Mouse (Mus musculus): Measurements from ENCODE around the gene Armh3.
"Not testable (repeated sequence)": the region's sequence is repeated elsewhere in the genome, so short reads cannot be mapped to it uniquely, and the experiment has no call there.

Gene Armh3

DNA sequence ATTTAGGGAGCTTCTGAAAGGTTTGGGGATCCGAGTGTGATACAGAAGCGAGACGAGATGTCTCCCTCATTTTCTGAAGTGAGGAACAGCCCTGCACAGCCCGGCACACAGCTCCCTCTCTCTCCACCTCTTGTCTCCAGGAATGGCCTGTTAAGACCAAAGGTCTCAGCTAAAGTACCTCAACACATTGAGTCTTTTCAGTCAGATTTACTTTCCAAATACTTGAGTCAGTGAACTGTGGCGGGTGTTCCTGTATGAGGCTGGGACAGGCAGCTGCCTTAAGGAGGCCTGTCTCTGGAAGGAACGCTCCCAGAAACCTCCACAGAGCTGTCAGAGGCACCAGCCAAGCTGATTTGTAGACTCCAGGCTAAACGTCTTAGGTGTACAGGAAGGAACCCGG lies 181.6 kb downstream of the Armh3 start:
- DNase-seq (ENCODE audit: low spot score): no peak

DNA sequence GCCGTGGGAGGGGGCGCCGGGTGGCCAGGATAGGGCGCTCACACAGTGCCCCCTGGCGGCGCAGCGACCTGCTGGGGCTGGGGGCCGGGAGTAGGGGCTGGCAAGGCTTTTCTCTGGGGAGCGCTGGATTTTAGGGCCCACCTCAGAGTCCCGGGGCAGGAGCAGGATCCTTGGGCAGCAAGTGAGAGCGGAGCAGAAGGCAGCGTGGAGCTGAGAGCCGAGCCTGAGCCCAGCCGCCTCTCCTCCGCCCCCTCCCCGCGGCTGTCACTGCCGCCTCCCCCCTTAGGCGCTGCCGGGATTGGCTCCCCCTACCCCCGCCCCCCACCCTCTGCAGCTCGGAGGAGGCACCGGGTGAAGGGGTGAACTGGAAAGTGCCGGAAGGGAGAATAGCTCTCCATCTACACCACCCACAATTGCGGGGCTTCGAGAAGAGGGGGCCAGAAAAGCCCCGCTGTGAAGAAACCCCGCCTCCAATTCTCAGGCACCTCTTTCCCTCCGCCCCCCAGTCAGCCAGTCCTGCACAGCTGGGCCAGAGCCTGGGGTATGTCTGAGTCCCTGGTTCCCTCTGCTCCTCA lies 182.4 kb downstream of the Armh3 start, which contains the start of gene Kcnip2:
TSS of gene Kcnip2 (minus strand) at position 231 of the 575 bp plus-strand sequence.
- DNase-seq (ENCODE audit: low spot score): peak; percentile 75

DNA sequence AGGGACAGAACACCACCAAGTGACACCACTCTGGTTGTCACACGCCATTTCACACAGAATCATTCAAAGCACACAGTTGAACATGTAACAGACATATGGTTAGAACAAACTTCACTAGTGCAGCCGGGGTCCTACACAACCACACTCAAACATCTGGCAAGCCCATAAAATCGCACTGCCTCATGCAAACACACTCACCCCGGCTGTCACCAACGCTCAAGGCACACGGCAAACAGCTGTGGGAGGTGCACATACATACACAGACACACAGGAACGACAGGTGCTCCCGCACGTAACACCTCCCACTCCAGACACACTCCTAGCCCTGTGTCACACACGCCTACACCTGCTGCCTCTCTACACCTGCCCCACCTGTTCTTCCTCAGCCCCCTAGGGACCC lies 183.1 kb downstream of the Armh3 start:
- no peak for DNase-seq (ENCODE audit: low spot score)

DNA sequence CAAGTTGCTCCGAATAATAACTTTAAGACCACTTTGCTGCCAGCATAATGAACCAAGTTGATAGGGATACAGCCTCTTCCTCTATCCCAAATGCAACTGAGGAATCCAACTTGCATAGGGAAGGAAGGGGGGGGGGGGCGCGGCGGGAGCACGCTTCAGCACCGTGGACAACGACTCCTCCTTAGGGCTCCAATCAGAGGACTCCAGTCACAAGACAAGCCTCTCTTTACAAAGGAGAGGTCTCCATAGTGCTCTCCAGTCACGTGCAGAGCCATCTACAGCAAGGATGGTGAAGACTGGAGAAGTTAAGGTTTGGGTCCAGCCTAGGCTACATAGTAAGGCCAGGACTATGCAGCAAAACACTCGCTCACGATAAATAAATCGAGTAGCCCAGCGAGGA lies 184.5 kb downstream of the Armh3 start:
- peak; percentile 71 for DNase-seq (ENCODE audit: low spot score)

DNA sequence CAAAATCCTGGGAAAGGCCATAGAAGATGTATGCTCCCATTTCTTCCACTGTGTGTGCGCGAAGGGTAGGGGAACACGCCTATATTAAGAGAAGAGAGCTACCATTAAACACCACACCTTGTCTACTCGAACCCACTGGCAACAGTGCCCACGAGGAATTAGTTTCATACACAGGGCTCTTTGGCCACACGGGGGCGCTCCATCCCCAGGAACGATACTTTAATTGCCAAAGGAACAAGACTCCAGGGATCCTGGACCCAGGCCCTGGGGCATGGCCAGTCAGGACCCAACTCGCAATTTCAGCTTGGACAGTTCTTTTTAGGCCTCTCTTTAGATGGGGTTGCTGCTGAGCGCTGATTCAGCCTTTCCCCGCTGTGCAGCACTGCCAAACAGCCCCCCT lies 185.0 kb downstream of the Armh3 start:
- DNase-seq (ENCODE audit: low spot score): peak; percentile 62

DNA sequence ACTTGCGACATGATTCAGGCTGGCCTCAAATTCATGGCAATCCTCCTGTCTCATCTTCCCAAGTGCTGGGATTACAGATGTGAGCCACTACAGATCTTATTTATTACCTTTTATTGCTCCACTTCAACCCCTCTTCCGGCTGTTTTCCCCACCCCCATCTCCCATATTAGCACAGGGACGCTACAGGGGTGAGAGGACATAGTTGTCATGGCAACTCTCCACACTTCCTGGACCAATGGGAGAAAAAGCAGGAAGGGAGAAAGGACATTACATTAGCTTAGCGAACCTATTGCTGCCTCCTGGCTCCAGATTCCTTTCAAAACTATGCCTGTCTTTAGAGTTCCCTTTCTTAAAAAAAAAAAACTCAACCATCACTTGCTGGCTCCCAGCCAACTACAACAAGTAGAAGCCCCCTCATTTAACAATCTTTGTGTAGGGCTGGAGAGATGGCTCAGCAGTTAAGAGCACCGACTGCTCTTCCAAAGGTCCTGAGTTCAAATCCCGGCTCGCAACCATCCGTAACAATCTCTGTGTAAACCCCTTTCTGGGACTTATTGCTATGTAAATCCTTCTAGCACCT lies 185.5 kb downstream of the Armh3 start:
- DNase-seq (ENCODE audit: low spot score): no peak

DNA sequence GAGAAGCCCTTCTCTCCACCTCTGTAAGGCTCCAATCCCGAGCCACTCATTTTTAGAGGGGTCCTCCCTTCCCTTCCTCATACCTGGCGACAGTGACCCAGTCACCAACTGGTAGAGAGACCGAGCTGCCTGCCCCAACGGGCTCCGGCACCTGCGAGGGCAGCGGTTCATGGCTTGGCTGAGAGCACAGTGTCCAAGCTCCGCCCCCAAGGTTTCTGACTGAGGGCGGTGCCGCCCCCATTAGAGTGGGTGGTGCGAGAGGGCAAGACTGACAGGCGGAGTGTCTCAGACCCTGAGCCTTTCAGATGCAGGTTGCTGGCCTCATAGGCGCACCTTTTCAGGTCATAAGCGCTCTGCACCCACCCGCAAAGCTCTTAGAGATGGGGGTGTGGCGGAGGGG lies 186.2 kb downstream of the Armh3 start:
- no peak for DNase-seq (ENCODE audit: low spot score)

DNA sequence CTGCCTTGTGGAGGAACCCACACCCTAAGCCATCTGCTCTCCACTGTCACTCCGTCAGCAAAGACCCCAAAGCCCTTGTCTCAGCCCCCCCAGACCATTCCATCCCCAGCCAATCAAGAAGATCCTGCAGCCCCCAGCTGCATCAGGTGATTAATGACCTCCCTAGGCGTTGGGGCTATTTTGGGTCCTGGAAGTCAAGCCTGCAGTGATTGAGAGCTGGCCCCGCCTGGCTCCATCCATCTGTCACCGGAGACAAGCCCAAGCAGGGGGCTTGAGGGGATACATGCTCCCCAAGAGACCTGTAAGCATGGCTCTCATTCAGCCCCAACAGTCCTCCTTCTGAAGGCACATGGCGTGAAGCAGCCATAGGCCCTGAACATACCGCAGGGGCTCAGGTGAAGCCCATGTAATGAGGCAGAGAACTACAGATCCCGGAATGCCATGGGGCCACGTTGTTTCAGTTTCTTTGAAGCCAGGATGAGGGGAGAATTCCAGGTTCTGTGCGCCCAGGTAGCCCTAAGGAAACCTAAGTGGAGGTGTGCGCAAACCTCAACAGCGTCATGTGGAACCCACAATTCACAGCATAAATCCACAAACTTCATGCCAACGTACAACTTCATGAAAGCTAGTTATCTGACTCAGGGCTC lies 187.1 kb downstream of the Armh3 start:
- DNase-seq (ENCODE audit: low spot score): no peak

DNA sequence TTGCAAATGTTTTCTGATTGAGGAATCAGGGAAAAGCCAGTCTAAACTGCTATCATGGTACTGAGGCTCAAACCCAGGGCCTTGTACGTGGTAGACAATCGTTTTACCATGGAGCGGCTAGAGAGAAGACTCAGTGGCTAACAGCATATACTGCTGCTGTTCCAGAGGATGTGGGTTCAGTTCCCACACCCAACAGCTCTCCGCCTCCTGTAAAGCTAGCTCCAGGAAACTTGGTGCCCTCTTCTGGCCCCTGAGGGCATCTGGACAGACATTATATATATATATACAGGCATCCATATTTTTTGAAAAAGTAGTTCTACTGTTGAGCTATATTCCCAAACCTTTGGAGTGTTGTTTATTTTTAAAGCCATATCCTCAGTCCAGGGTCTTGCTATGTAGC lies 190.6 kb downstream of the Armh3 start:
- DNase-seq (ENCODE audit: low spot score): no peak

DNA sequence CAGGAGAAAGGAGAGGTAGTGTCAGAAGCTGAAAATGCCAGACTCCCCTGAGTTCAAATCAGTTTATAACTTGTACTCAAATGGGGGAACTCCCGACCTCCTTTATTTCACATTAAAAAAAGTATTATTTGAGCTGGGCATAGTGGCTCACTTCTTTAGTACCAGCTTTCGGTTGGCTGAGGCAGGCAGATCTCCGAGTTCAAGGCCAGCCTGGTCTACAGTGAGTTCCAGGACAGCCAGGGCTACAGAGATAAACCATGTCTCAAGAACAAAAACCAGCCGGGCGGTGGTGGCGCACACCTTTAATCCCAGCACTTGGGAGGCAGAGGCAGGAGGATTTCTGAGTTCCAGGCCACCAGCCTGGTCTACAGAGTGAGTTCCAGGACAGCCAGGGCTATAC lies 192.5 kb downstream of the Armh3 start:
- not testable (repeated sequence) for DNase-seq (ENCODE audit: low spot score)

DNA sequence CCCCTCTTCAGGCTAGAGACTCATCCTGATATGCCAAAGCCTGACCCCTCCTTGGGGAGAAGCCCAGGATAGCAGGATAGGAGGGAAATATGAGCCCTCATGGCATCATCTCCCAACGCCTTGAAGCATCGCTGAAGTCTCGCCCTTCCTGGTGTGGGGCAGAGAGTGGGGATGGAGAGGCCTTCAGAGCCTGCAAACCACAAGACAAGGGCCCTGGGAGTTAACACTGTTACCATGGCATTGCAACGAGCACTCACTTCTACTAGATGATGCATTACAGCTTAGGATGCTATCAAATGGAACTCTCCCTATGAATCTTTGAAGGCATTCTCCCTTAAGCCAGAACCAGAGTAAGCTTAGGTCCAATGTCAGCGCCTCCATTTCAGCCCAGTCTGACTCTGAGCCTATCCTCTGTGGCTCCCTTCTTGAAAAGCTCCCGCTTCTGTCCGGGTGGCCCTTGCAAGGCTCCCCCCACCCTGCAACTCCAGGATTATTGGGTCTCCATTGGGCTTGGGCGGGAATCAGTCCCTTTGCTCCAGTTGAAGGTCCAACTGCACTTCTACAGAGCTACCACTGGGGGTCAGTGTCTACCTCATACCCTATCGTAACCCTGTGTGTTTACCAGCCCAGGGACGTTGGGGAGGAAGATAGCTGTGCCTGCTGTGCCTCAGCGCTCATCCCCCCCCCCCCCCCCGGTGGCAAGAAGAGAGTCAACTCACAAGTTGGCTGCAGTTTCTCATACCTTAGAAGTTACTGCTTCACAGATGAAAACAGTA lies 193.5 kb downstream of the Armh3 start:
- no peak for DNase-seq (ENCODE audit: low spot score)

DNA sequence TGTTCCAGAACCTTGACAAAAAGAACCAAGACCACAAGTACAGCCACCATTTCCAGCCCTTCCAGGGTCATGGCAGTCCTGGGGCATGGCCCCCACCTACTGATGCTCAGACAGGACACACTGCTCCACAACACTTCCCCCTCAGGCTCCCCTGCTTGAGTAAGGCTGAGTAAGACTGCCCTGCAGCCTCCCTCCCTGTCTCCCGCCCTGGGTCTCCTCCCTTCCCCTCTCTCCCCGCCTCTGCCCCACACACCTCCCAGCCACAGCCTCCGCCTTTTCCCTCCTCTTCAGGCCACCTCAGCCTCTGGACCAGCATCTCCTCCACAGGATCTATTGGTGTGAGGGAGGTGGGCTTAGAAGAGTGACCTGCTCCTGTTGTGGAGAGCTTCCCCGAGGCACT lies 194.9 kb downstream of the Armh3 start:
- DNase-seq (ENCODE audit: low spot score): no peak

DNA sequence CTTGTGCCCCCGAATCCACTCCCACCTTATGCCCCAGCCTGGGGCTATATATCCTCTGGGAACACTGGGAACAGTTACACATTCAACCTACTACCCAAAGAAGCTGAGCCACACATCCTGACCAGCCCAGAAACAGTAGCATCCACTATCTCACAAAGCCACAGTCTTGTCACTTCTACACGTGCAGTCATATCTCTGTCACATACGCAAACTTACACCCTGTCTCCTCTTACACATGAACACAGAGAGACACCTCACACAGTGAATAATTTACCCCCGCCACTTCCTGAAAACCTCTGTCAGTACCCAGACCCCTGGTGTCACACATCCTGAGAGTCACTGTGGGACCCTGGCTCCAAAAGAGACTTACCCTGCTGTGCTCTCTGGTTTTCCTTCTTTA lies 195.6 kb downstream of the Armh3 start:
- DNase-seq (ENCODE audit: low spot score): no peak

DNA sequence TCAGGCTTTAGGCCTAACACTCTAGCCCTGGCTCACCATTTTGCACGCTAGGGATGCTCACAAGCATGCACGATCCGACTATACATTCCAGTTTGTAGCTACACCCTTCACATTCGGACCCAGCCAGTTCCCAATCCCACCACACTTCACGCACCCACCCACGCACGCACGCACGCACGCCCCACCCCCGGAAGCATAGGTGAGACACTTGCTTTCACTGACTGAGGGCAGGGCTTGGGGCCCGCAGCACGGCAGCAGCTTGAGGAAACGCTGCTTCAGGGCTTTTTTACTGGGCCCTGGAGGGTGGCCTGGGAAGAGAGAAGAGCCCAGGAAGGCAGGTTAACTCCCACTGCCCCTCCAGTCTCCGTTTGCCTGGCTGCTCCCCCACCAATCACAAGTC lies 201.4 kb downstream of the Armh3 start:
- DNase-seq (ENCODE audit: low spot score): no peak

DNA sequence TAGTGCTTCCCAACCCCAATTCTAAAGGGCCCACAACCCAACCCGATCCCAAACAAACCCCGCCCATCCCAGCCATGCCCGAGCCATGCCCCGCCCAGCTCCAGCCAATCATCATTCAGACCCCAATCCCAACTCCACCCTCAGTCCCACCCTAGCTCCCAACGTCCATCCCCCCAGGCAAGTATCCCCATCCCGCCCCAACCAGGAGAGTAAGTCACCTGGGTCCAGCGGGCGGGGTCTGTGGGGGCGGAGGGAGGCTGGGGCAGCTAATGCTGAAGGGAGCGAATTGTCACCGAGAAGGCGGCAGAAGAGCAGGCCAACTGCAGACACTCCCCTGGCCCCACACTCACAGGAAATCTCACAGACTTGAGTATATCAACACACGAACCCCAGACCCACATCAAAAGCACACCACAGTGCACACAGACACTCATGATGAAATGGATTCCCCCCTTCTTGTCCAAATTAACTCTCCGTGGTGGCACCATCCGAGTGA lies 202.2 kb downstream of the Armh3 start:
- no peak for DNase-seq (ENCODE audit: low spot score)

DNA sequence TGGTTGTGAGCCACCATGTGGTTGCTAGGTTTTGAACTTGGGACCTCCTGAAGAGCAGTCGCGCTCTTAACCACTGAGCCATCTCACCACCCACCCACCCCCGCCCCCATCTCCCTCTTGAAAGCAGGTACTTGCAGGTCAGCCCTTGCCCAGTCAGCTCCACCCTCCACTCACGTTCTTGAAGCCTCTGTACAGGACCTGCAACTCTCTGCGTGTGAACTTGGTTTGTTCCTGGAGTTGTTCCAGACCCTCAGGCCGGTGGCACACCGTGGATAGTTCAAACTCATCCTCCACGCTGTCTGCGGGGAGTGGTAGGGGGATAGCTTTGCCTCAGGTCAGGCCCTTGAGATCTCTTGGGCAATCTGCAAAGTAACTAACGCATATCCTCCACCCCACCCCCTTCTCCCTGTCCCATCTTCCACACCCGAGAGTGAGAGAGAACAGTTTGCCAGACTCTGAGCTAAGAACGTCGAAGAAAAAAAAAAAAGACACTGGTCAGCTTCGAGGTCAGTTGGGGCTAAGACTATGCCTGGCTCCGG lies 202.8 kb downstream of the Armh3 start:
- no peak for DNase-seq (ENCODE audit: low spot score)

DNA sequence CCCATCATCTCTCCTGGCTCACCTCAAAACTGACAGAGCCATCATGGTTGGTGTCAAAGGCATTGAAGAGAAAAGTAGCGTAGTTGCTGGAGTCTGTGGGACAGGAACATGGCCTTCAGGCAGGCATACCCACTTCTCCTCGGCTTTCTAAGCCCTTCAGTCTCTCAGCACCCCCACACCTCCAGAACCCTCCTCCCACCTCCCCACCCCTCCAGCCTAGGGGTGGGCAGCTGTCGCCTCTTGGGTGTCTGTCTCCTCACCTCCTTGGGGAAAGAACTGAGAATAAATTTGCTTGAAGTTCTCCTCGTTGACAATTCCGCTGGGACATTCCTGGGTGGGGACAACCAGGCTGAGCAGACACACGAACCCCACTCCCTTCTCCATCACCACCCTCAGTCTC lies 203.6 kb downstream of the Armh3 start:
- DNase-seq (ENCODE audit: low spot score): no peak

DNA sequence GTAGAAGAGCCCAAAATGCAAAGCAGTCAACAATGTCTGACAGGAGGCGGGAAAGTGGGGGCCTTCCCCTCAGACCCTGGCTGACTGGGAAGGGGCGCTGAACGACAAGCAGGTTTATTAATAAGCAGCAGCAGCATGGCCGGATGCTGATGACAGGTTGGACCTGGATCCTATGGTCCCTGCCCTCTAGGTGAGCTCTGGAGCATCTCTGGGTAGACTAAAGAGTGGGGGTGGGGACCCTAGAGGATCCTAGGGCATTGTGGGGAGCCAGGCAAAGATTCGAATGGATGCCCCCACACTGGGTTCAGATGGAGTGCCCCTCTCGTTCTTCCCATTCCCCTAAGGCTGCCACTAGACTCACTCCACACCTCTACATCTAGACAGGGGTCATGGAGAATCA lies 205.9 kb downstream of the Armh3 start:
- DNase-seq (ENCODE audit: low spot score): no peak

DNA sequence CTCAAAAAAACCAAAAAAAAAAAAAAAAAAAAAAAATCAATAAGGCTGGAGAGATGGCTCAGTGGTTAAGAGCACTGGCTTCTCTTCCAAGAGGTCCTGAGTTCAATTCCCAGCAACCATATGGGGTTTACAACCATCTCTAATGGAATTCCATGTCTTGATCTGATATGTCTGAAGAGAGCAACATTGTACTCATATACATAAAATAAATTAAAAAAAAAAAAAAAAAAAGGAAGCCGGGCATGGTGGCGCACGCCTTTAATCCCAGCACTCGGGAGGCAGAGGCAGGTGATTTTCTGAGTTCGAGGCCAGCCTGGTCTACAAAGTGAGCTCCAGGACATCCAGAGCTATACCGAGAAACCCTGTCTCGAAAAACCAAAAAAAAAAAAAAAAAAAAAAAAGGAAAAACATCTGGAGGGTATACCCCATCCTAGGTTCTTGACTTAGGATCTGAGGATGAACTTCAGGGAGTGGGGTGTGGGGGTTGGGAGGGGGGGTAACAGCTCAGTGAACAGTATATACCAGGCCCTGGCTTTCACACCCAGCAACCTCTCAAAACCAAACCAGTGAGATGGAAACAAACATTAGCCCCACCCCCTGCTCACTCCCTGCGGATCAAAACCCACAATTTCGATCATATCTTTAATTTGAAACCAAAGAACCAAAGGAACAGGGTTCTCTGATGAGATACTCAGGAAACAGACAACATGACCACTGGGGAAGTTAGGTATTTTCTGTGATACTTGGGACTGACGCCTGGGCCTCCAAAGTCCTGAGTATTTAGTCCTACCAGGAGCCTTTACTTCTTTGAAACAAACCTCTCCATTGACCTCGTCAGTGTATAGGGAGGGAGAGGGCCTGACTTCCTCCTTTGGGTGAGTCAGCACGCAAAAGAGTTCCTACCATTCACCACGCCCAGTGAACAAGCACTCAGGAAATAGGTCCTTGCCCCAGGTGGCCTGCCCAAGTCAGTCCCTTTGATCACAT lies 208.1 kb downstream of the Armh3 start:
- DNase-seq (ENCODE audit: low spot score): no peak

DNA sequence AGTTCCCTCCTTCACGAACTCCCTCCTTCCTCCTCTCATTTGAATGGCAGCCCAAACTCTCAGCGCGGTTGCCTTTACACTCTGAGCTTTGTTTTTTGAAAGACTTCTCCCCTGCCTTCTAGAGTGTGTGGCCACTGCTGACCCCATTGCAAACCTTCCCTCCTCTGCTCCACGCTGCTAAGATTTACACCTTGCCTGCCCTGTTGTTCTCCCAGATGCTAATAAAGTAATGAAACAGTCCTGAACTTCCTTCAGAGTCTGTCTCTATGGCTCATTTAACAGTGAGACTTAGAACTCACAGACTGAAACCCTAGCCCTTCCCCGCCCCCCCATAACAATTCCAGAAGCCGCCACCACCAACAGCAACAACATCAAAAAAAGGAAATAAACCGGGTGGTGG lies 208.9 kb downstream of the Armh3 start:
- DNase-seq (ENCODE audit: low spot score): no peak

DNA sequence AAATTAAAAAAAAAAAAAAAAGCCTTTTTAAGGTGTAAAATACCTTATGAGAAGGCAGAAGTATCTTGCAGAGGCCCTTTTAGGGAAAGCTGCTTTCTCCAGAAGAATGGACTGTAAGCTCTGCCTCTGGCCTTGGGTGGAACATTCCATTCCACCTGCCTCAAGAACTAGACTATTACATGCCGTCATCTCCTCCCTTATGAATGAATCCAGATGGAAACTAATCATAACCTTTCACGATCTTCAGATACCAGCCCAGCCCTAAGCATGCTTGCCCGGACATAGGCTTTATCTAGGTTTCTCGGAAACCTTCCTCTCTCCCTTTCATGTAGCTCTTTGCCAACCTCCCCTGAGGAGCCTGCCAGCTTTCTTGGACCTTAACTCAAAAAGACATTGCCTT lies 210.0 kb downstream of the Armh3 start:
- no peak for DNase-seq (ENCODE audit: low spot score)

Measured in yolk sac, embryonic 10.5 days (tissue).